Mouse (Mus musculus): ENCODE data around the gene Olfr1313.
"Not testable (repeated sequence)": the region's sequence is repeated elsewhere in the genome, so short reads cannot be mapped to it uniquely, and the experiment has no call there.

Gene Olfr1313

DNA sequence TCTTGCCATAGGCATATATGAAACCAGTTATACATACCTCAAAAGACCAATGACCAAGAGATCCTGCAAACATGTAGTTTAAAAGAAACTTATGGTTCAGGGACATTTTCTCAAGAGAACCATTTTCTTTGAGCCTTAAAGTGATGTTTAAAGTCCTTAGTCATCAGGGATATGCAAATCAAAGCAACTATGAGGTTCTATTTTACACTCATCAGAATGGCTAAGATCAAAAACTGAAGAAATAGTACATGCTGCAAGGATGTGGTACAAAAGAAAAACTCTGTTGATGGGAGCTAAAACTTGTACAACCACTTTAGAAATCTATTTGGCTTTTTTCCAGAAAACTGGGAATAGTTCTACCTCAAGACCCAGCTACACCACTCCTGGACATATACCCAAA is at the start of gene Olfr1313:
Gene Olfr1313 (minus strand): TSS at position 101 of the 400 bp plus-strand sequence.
- no peak for DNase-seq

- DNase-seq, result no peak
Measured at GRCm38 (mm10) chr2:112115340-112115739, 37.7 kb upstream of the Olfr1313 start, which contains the start of gene Olfr1315-ps1. Gene Olfr1315-ps1 (minus strand): TSS chr2:112115440.

GRCm38 (mm10) chr2:112096681-112097080 is 19.0 kb upstream of the Olfr1313 start, which contains the start of gene Olfr1314:
Gene Olfr1314 (minus strand): TSS chr2:112096781.
- DNase-seq, result no peak

- DNase-seq, result no peak
Measured at GRCm38 (mm10) chr2:112050138-112050537, 27.5 kb downstream of the Olfr1313 start, which contains the start of gene Olfr1312. Gene Olfr1312 (minus strand): TSS chr2:112050238.

GRCm38 (mm10) chr2:112026971-112027370 is 50.7 kb downstream of the Olfr1313 start:
- DNase-seq, result not testable (repeated sequence)

- no peak for DNase-seq
Measured at GRCm38 (mm10) chr2:112024312-112024711, 53.3 kb downstream of the Olfr1313 start, which contains the start of gene Olfr1311. Gene Olfr1311 (minus strand): TSS chr2:112024412.

All from cerebellum, postnatal 36 days (tissue).